Mouse (Mus musculus) heart, postnatal 25 days (tissue): ENCODE measurements around the gene Plppr1. TPM values are rescaled to one million over a fixed set of nuclear protein-coding genes. Genes with fewer than 3 reads are reported as not detected.
"Not testable (repeated sequence)": the region's sequence is repeated elsewhere in the genome, so short reads cannot be mapped to it uniquely, and the experiment has no call there.

Experiments used
- DNase-seq: peaks from one replicate; pipeline ENCODE4 v3.0.0; 2022; ENCODE audit warnings: low spot score
- intact Hi-C: fragments of 180-260 bp; cut with DNase I; formaldehyde crosslinking; loops from one replicate; pipeline ENCODE4 v1.15.1; 2025
- total RNA-seq, 2 experiments: library from RNA; stranded (reverse); gene quantifications; 2 replicates each; pipeline ENCODE4 v1.2.3; 2021

The Plppr1 gene
- total RNA-seq, 2 experiments from 2014 or later = 0.14 TPM; not detected in 1

DNA sequence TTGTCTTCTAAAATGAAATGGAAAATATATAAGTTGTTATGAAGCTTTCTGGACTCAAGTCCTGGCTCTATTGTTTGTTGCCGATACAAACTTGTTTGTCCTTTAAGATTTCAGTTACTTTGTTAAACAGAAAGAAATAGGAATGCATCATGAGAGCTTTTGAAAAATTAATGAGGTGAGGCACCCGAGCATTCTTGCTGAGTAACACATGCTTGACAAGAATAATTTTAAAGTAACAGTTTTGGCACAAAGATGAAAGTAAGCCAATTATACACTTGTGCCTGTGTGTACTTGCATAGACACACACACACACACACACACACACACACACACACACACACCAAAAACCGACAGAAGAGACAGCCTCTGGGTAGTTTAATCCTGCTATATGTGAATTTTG lies 155.3 kb downstream of the Plppr1 start:
- intact Hi-C loops = no loop called here
- no peak for DNase-seq

- no peak for DNase-seq
- intact Hi-C loops = no loop called here
Observed at GRCm38 (mm10) chr4:49223501-49223900, 164.4 kb downstream of the Plppr1 start.

- no peak for DNase-seq
Observed at GRCm38 (mm10) chr4:49225021-49225420, 165.9 kb downstream of the Plppr1 start.

DNA sequence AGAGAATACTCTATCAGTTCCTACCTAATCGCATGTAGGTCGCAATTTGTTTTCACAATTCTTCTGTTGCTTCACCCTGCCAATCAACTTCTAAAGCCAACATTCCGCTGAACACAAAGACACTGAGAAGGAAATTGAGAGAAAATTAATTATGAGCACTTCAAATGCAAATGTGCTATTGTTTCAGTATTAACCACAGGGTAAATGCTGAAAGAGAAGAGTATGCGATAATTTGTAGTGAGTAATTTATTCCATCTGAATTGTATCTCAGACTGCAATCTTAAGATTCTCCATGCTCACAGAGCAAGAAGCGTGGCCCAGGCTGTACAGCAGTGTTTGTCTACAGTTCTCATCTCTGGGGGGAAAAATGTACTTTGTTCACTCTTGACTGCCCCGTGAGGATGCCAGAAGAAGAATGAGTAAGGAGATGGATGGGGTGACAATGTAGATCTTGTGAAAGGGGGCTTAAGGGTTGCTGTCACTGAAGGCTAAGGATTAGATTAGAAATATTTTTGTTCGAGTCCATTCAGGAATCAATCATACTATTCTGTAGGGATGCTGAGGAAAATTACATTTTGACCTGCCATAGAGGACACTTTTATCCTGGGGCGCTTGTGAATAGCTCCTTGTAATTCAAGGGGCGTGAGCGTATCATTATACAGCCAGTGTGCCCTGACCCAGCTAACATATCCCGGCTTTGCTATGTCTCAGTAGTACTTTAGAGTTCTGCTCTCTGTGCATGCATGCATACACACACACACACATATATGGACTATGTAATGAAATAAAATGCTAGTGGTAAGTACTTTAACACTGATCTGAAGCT lies 173.3 kb downstream of the Plppr1 start:
- intact Hi-C loops = no loop called here

More at GRCm38 (mm10) chr4:49225021-49225420, 165.9 kb downstream of the Plppr1 start:
- intact Hi-C loops = no loop called here

DNA sequence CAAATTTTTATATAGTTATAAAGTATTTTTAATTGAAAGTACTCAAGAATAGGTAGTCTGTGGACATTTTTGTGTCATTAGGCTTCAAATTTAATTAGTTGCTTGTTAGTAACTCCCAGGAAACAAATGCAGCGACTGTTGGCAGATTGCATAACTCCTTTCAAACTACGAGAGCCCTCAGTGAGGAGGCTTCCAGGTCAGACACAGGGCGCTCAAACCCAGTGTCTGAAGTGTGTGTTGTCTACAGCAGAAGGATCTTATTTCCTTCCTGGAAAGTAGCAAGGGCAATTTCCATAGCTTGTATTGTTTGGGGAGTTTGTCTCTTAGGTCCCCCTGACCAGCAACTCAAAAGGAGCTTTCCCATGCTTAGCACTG lies 173.9 kb downstream of the Plppr1 start:
- intact Hi-C loops = no loop called here
- no peak for DNase-seq

More for the DNA sequence above, 173.3 kb downstream of the Plppr1 start:
- no peak for DNase-seq

- DNase-seq = no peak
- intact Hi-C loops = no loop called here
Observed at GRCm38 (mm10) chr4:49238111-49238510, 179.0 kb downstream of the Plppr1 start.

GRCm38 (mm10) chr4:49239451-49239850 lies 180.4 kb downstream of the Plppr1 start:
- intact Hi-C loops = no loop called here
- no peak for DNase-seq

- no peak for DNase-seq
- intact Hi-C loops = no loop called here
Observed at GRCm38 (mm10) chr4:49244791-49245190, 185.7 kb downstream of the Plppr1 start.

- no peak for DNase-seq
Observed at GRCm38 (mm10) chr4:49245274-49245673, 186.2 kb downstream of the Plppr1 start.

GRCm38 (mm10) chr4:49251262-49251661 lies 192.2 kb downstream of the Plppr1 start:
- DNase-seq = no peak
- intact Hi-C loops = loop anchor here (2.0 kb wide), 2 partner anchors 472 to 480 kb away; no protein-coding TSS in a partner anchor

More at GRCm38 (mm10) chr4:49245274-49245673, 186.2 kb downstream of the Plppr1 start:
- intact Hi-C loops = no loop called here

- intact Hi-C loops = no loop called here
- DNase-seq = no peak
Observed at GRCm38 (mm10) chr4:49252169-49252568, 193.1 kb downstream of the Plppr1 start.

- no peak for DNase-seq
- intact Hi-C loops = no loop called here
Observed at GRCm38 (mm10) chr4:49278515-49278914, 219.4 kb downstream of the Plppr1 start.

- no peak for DNase-seq
- intact Hi-C loops = no loop called here
Observed at GRCm38 (mm10) chr4:49284692-49285291, 225.7 kb downstream of the Plppr1 start.

GRCm38 (mm10) chr4:49285340-49286196 lies 226.5 kb downstream of the Plppr1 start:
- DNase-seq = no peak
- intact Hi-C loops = no loop called here

DNA sequence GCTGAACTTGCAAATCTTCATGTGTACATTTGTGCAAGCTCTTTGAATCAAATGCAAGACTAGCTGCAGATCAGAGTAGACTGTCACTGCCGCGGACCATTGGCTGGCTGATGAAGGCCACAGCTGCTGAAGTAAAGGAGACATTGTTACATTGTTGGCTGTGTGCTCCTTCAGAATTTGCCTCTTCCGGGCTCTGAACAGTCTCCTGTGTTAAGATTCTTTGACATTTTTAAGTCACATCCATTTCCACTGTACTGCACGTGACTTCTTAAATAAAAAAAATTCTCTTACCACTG lies 227.1 kb downstream of the Plppr1 start:
- DNase-seq = no peak
- intact Hi-C loops = no loop called here

DNA sequence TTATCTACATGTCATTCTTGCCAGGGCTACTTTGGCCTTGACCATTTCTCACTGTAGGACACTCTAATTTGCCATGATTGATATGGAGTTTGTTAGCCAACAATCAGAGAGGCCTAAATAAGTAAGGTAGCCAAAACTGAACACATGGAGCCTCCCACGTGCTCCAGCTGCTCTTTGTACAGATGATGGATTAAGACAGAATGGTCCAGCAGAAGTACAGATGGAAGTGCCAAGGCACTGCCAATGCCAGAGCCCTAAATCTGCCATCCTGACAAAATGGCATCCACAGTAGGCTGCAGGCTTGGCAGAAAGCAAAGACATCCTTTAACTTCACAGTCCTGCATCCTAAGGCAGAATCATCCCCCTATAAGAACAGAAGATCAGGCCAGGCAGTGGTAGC lies 237.4 kb downstream of the Plppr1 start:
- intact Hi-C loops = no loop called here
- DNase-seq = no peak

DNA sequence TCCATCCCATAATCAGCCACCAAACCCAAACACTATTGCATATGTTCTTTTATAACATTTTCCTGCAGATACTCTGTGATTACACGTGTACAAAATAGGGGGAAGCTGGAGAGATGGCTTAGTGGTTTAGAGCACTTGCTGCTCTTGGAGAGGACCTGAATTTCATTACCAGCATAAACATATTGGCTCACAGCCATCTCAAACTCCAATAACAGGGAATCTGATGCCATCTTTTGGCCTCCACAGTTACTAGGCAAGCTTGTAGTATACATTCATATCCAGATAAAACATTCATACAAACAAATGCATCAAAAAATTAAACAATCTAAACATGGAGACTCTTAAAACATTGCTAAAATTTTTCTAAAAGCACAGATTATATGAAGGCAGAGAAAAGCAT lies 240.5 kb downstream of the Plppr1 start:
- no peak for DNase-seq
- intact Hi-C loops = no loop called here

- no peak for DNase-seq
- intact Hi-C loops = loop anchor here (10.0 kb wide), 3 partner anchors 83 to 627 kb away; partner anchors contain the start of gene Acnat2
Observed at GRCm38 (mm10) chr4:49321903-49322635, 263.0 kb downstream of the Plppr1 start.

- DNase-seq, intact Hi-C loops: not testable (repeated sequence)
Observed at GRCm38 (mm10) chr4:49337949-49338348, 278.9 kb downstream of the Plppr1 start.

DNA sequence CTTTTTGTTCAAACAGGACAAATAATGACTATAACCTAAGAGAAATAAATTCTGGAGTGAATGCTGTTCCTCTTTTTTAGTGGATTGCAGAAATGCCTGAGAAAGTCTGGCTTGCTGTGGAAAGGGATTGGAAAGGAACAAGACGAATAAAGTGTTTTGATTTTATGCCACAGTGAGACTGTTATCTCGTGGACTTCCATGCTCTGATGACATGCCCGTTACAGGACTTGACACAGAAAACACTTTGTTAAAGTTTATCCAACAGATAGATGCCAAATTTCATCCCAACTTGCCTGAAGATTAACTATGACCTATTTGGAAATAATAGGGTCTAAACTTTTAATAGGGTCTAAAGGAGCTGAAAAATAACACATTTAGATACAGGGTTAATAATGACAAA lies 281.0 kb downstream of the Plppr1 start:
- intact Hi-C loops, DNase-seq: not testable (repeated sequence)
